Mouse (Mus musculus) cerebellum, adult 11 months (tissue): ENCODE results near the gene Timmdc1.
"Not testable (repeated sequence)": the region's sequence is repeated elsewhere in the genome, so short reads cannot be mapped to it uniquely, and the experiment has no call there.

Source experiments
- DNase-seq: peaks from one replicate; pipeline ENCODE4 v3.0.0; 2022

The Timmdc1 gene

DNA sequence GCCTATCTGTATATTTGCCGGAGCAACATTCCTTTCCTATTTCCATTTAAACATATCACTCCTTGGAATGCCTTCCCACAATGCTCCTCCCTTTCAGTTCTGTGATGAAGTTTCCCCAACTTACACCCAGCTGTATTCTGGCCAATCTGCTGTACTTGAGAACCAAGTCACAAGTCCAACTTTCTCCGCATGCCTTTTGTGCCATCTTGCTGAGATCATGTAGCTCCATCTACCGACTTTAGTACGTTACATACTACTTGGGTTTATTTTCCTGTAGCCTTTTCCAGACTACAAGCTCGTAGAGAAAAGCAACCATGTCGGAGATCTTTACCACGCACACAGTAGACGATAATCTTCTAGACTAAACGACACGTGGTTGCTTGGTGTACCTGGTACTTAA is 28.6 kb downstream of the Timmdc1 start:
- no peak for DNase-seq

- no peak for DNase-seq
Observed at GRCm38 (mm10) chr16:38492551-38492950, 29.9 kb downstream of the Timmdc1 start.

DNA sequence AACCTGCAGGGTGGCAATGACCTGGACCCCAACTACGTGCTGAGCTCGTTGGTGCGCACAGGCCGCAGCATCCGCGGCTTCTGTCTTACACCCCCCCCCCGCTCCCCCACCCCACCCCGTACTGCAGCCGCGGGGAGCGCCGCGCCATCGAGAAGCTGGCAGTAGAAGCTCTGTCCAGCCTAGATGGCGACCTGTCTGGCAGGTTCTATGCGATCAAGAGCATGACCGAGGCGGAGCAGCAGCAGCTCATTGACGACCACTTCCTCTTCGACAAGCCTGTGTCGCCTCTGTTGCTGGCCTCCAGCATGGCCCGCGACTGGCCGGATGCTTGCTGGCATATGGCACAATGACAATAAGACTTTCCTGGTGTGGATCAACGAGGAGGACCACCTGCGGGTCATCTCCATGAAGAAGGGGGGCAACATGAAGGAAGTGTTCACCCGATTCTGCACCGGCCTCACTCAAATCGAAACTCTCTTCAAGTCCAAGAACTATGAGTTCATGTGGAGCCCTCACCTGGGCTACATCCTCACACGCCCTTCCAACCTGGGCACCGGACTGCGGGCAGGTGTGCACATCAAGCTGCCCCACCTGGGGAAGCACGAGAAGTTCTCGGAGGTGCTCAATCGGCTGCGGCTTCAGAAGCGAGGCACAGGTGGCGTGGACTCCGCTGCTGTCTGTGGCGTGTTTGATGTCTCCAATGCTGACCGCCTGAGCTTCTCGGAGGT is 38.7 kb downstream of the Timmdc1 start:
- DNase-seq: no peak

DNA sequence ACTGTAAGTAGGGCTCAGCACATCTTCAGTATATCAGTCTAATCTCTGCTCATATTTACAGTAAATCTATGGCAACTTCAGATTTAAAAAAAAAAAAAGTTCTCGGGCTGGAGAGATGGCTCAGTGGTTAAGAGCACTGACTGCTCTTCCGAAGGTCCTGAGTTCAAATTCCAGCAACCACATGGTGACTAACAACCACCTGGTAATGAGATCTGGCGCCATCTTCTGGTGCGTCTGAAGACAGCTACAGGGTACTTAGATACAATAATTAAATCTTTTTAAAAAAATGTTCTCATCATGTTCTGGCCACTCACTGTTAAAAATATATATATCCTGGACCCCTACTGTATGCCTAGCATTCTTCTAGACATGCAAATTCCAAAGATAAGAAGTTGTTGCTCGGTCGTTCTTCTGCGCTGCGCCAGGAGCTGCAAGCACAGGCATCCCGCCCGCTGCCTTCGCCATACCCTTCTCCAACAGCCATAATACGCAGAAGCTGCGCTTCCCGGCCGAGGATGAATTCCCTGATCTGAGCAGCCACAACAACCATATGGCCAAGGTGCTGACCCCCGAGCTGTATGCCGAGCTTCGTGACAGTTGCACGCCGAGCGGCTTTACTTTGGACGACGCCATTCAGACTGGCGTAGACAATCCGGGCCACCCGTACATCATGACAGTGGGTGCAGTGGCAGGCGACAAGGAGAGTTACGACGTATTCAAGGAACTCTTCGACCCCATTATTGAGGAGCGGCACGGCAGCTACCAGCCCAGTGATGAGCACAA is 39.5 kb downstream of the Timmdc1 start:
- peak; percentile 12 for DNase-seq

GRCm38 (mm10) chr16:38481327-38481726 is 41.1 kb downstream of the Timmdc1 start:
- no peak for DNase-seq

- no peak for DNase-seq
Observed at GRCm38 (mm10) chr16:38478296-38478695, 44.2 kb downstream of the Timmdc1 start.

- DNase-seq: not testable (repeated sequence)
Observed at GRCm38 (mm10) chr16:38477241-38477608, 45.2 kb downstream of the Timmdc1 start.

- DNase-seq: peak; percentile 22
Observed at GRCm38 (mm10) chr16:38476312-38477240, 45.9 kb downstream of the Timmdc1 start.

GRCm38 (mm10) chr16:38475681-38476311 is 46.7 kb downstream of the Timmdc1 start:
- no peak for DNase-seq

GRCm38 (mm10) chr16:38474677-38475286 is 47.7 kb downstream of the Timmdc1 start:
- DNase-seq: no peak

DNA sequence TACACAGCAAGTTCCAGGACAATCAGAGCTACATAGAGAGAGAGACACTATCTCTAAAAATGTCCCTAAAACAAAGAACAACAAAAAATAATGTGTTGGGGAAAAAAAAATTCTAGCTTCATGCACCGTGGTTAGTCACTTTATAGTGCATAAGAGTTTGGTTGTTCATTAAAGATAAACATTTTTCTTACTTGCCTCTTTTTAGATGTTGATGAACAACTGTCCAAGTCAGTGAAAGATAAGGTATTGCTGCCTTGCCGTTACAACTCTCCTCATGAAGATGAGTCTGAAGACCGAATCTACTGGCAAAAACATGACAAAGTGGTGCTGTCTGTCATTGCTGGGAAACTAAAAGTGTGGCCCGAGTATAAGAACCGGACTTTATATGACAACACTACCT is 48.8 kb downstream of the Timmdc1 start:
- no peak for DNase-seq

GRCm38 (mm10) chr16:38472507-38472873 is 50.0 kb downstream of the Timmdc1 start:
- no peak for DNase-seq

GRCm38 (mm10) chr16:38471697-38472506 is 50.6 kb downstream of the Timmdc1 start:
- DNase-seq: no peak

DNA sequence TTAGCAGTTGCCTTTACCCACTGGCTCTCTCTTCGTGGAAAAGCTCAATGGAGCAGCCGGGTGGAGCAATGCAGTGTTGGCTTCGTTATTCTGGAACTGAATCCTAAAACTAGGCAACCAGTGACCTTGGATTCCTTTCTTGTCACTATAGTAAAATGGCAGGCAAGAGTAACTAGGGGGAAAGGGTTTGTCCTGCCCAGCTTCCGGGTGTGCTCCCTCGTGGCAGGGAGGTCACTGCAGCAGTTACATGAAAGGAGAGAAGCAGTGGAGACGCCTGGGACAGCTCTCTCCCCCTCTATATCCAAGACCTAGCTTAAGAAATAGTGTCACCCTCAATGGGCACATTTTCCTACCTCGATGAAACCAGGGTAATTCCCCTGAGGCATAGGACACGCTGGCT is 53.0 kb downstream of the Timmdc1 start:
- no peak for DNase-seq

- no peak for DNase-seq
Observed at GRCm38 (mm10) chr16:38468706-38469018, 53.8 kb downstream of the Timmdc1 start.

- DNase-seq: no peak
Observed at GRCm38 (mm10) chr16:38467917-38468705, 54.4 kb downstream of the Timmdc1 start.

DNA sequence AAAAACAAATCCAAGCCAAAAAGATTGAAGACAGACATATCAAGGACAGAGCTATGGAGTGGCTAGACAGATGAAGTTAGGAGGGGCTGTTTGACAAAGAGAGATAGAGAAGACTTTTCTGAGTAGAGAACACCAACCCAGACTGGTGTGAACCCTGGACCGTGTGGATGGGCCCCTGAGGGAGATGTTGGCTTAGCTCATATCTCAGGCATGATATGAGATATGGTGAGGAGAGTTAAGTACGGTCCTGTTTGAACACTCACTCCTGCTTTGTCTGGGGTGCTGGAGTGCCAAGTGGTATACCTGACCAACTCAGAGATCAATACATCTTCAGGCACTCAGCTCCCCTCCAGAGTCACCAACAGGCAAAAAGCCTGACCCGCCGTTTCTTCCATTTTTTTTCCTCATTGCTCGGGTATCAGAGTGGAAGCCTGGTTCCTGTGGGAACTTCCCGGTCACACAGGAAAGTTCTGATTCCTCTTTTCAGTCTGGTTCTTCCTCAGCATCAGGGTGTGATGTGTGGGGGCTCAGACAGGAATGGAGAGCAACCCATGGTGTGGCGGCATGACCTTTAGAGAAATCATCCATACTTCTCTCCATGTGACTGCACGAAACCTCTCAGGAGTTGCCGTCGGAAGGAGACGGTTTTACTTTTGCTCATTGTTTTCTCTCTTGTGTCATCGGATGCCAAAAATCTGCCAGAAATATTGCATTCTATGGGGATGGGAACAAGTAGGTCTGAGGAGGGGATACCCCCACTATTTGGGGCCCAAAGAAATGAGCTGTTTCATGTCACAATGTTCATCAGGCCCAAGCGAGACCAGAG is 55.2 kb downstream of the Timmdc1 start:
- no peak for DNase-seq

DNA sequence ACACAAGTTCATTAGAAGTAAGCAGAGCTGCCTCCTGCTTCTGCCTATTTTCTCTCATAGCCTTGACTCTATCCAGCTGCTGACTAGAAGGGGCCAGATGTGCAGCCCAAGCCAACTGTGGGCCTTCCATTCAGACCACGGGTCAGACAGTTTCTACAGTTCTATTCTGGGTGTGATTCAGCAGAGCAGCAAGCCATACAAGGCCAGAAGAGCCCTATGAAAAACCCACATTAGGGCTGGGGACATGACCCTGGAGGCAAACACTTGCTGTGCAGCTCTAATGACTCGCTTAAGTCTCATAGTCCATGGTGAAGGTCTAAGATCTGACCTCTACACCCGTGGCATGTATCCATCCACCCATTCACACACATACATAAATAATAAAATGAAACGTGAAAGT is 56.4 kb downstream of the Timmdc1 start:
- no peak for DNase-seq

DNA sequence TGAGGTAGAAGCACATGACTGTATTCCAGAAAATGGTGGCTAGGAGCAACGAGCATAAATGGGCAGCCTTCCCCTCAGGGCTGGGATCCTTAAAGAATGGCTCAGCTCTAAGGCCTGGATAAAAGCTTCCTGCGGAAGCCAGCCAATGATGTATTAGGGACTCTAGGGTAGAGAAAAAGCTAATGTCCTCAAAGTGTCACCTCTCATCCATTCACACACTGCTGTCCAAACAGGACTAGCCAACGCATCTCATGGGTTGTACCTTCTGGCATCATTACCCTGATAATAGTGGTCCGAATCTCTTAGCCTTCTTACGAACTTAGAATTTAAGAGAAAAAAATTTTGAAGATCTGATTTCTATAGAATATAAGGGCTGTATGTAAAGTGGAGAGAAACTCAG is 59.2 kb downstream of the Timmdc1 start:
- no peak for DNase-seq

DNA sequence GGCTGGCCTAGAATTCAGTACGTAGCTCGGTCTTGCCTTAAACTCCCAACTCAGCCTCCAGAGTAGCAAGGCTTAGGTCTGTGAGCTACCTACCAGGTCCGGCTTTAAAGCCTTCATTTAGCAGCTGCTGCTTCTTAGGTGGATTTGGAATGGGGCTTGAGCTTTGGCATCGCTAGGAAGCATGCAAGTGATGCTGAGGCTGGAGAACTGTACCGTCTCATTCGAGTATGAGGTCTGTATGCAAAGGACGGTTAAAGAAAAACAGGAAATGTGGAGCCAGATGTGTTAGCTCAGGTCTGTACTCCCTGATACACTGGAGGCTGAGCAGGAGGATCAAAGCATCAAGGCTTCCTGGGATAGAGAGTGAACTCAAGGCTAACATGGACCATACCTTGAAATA is 60.3 kb downstream of the Timmdc1 start:
- no peak for DNase-seq
